Mouse (Mus musculus) ovary, postnatal 36 days (tissue): ENCODE data around the gene Nalcn.
A peak's percentile ranks its signal among the peaks of the same experiment; 100 is the strongest.

ENCODE experiments used
- DNase-seq: peaks from one replicate; pipeline ENCODE4 v3.0.0; 2022; ENCODE audit warnings: low spot score, mixed read lengths

Nalcn gene

GRCm38 (mm10) chr14:123512923-123513322 lies 114.0 kb downstream of the Nalcn start:
- no peak for DNase-seq

GRCm38 (mm10) chr14:123495544-123495943 lies 131.4 kb downstream of the Nalcn start:
- DNase-seq = no peak

- no peak for DNase-seq
Measured at GRCm38 (mm10) chr14:123488575-123489207, 138.3 kb downstream of the Nalcn start.

- DNase-seq = no peak
Measured at GRCm38 (mm10) chr14:123462026-123462425, 164.9 kb downstream of the Nalcn start.

GRCm38 (mm10) chr14:123446031-123446430 lies 180.9 kb downstream of the Nalcn start:
- peak; percentile 15 for DNase-seq

GRCm38 (mm10) chr14:123435542-123435941 lies 191.4 kb downstream of the Nalcn start:
- DNase-seq = no peak

- no peak for DNase-seq
Measured at GRCm38 (mm10) chr14:123376167-123376855, 250.6 kb downstream of the Nalcn start.

GRCm38 (mm10) chr14:123371522-123371921 lies 255.4 kb downstream of the Nalcn start:
- no peak for DNase-seq

- no peak for DNase-seq
Measured at GRCm38 (mm10) chr14:123359691-123360090, 267.3 kb downstream of the Nalcn start.

GRCm38 (mm10) chr14:123352973-123353372 lies 274.0 kb downstream of the Nalcn start:
- no peak for DNase-seq

GRCm38 (mm10) chr14:123331841-123332240 lies 295.1 kb downstream of the Nalcn start:
- no peak for DNase-seq

GRCm38 (mm10) chr14:123314369-123314768 lies 312.6 kb downstream of the Nalcn start:
- DNase-seq = no peak

GRCm38 (mm10) chr14:123312371-123312770 lies 314.6 kb downstream of the Nalcn start:
- no peak for DNase-seq

GRCm38 (mm10) chr14:123296068-123296467 lies 330.9 kb downstream of the Nalcn start:
- no peak for DNase-seq

GRCm38 (mm10) chr14:123291118-123292007 lies 335.6 kb downstream of the Nalcn start:
- no peak for DNase-seq

- DNase-seq = no peak
Measured at GRCm38 (mm10) chr14:123282165-123282564, 344.8 kb downstream of the Nalcn start.

GRCm38 (mm10) chr14:123272121-123272520 lies 354.8 kb downstream of the Nalcn start:
- DNase-seq = no peak

- DNase-seq = no peak
Measured at GRCm38 (mm10) chr14:123240738-123241137, 386.2 kb downstream of the Nalcn start.

GRCm38 (mm10) chr14:123239945-123240344 lies 387.0 kb downstream of the Nalcn start:
- DNase-seq = no peak

- no peak for DNase-seq
Measured at GRCm38 (mm10) chr14:123237002-123237401, 389.9 kb downstream of the Nalcn start.

- no peak for DNase-seq
Measured at GRCm38 (mm10) chr14:123232630-123233206, 394.2 kb downstream of the Nalcn start.
